Mouse (Mus musculus) heart, postnatal 0 days (tissue): ENCODE measurements around the gene Aar2. TPM values are rescaled to one million over a fixed set of nuclear protein-coding genes. Genes with fewer than 3 reads are reported as not detected.
A peak's percentile ranks its signal among the peaks of the same experiment; 100 is the strongest.

Source experiments
- ATAC-seq: fragments of 200-750 bp; cut with Nextera tagmentation; 2 replicates; pipeline ENCODE4 v1.8.0; 2017; ENCODE audit warnings: low read depth, moderate number of reproducible peaks, moderate library complexity; ENCODE audit not compliant: insufficient read depth
- DNase-seq: peaks from one replicate; pipeline ENCODE4 v3.0.0-alpha.2; 2016; ENCODE audit warnings: low spot score
- H3K27ac ChIP-seq: fragments of 300-500 bp; sonication (generic); 2 replicates; pipeline ENCODE4 v1.5.1; 2014; ENCODE audit warnings: low read depth, mild to moderate bottlenecking
- H3K27me3 ChIP-seq: fragments of 300-500 bp; sonication (generic); 2 replicates; pipeline ENCODE4 v1.6.1; 2014; ENCODE audit warnings: low read length, mixed read lengths; ENCODE audit not compliant: control insufficient read depth, insufficient read depth
- H3K36me3 ChIP-seq: fragments of 300-500 bp; sonication (generic); replicated peaks from 2 replicates; pipeline ENCODE4 v1.6.1; 2014; ENCODE audit warnings: low read length, mixed read lengths; ENCODE audit not compliant: control insufficient read depth, insufficient read depth
- H3K4me1 ChIP-seq: fragments of 300-500 bp; sonication (generic); 2 replicates; pipeline ENCODE4 v1.6.1; 2014; ENCODE audit warnings: antibody characterized with exemption; ENCODE audit not compliant: control insufficient read depth, insufficient read depth
- H3K4me2 ChIP-seq: fragments of 300-500 bp; sonication (generic); 2 replicates; pipeline ENCODE4 v1.6.1; 2014; ENCODE audit warnings: low read depth, mild to moderate bottlenecking, low read length, moderate library complexity
- H3K4me3 ChIP-seq: fragments of 300-500 bp; sonication (generic); 2 replicates; pipeline ENCODE4 v1.5.1; 2014; ENCODE audit warnings: low read depth, low read length
- H3K9ac ChIP-seq: fragments of 300-500 bp; sonication (generic); replicated peaks from 2 replicates; pipeline ENCODE4 v1.6.1; 2014; ENCODE audit warnings: low read depth, low read length, mixed read lengths
- H3K9me3 ChIP-seq: fragments of 300-500 bp; sonication (generic); replicated peaks from 2 replicates; pipeline ENCODE4 v1.6.1; 2016; ENCODE audit warnings: low read length; ENCODE audit not compliant: control insufficient read depth
- CTCF ChIP-seq: IDR thresholded peaks from 2 replicates; pipeline ENCODE4 v1.5.1; 2016; ENCODE audit warnings: antibody characterized with exemption, control low read depth, low read depth
- EP300 ChIP-seq: IDR thresholded peaks from 2 replicates; pipeline ENCODE4 v1.6.1; 2016; ENCODE audit warnings: antibody characterized with exemption, low read depth
- WGBS: fragments of 180-500 bp; shearing (Covaris S2); extraction: QIAGEN DNeasy Blood & Tissue Kit; methylation state at CpG from one replicate; pipeline ENCODE4 v1.1.7; 2014; 5-methylcytosine and 5-hydroxymethylcytosine counted together
- polyA plus RNA-seq: library from polyadenylated mRNA; unstranded; fragments of >200 nt; fragmentation: Nextera tagmentation; extraction: Ambion mirVana; gene quantifications from 2 replicates; pipeline ENCODE4 v1.2.1, GENCODE M21; 2015
- total RNA-seq: library from RNA; depleted of rRNA; stranded (reverse); fragments of >200 nt; gene quantifications from 2 replicates; pipeline ENCODE4 v1.2.3, GENCODE M21; 2014; ENCODE audit warnings: low replicate concordance

Aar2 gene
- total and polyA plus RNA-seq, 2 experiments from 2014 or later = 19.4 to 36.2 TPM

DNA sequence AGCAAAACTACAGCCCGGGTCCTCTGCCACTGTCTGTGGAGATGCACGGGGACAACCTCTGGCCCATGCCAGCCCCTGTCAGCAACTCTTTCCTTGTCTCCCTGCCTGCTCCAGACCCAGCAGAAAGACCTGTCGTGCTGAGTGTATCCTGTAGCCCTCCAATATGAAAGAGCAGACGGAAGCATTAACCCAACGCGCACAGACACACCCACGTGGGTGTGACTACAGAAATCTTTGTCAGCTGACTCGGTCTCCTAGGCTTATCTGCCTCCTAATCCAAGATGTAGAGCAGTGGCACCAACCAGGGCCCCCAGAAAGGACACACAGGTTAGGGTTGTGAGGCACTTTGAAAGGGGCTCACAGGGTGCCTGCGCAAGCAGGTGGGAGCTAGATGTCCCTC is 56.3 kb downstream of the Aar2 start:
- H3K4me1 ChIP-seq = no peaks in the 10 kb centered on the region
- H3K27me3 ChIP-seq = peaks cover 9% of the 10 kb centered on the region
- no peak for DNase-seq
- no peaks in the 10 kb centered on the region for H3K36me3 ChIP-seq
- no peak overlapping the region for H3K9ac ChIP-seq
- no peak overlapping the region for H3K4me2 ChIP-seq
- WGBS = 75% methylated on average over 9 of the region's 9 CpGs
- no peak overlapping the region for H3K27ac ChIP-seq
- no peaks in the 10 kb centered on the region; the same call in 1 of the 2 replicates for H3K9me3 ChIP-seq
- TF ChIP-seq EP300 (no peak), CTCF (no peak)
- no peak for ATAC-seq
- H3K4me3 ChIP-seq = no peak overlapping the region

- 48% methylated on average over 3 of the region's 3 CpGs for WGBS
These were observed 57.8 kb downstream of the Aar2 start for GRCm38 (mm10) chr2:156605144-156605543.

DNA sequence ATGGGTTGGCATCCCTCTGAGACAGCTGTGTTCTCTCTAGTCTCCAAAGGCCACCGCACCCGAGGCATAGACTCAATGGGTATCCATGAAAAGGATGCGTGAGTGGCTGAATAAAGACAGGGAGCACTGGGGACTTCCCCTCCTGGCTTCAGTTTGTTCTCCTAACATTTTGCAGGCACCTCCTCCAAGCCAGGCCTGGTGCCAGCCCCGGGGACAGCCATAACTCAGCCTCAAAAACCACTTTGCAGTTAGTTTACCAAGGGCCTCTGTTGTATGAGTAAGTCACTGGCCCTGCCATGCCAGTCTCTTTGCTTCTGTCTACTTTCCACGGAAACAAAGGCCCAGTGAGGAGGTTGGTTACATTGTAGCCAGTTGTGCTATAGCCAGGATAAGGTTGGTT is 58.6 kb downstream of the Aar2 start:
- Histone ChIP-seq H3K27ac (no peak overlapping the region), H3K9me3 (no peaks in the 10 kb centered on the region; the same call in 1 of the 2 replicates), H3K4me1 (no peaks in the 10 kb centered on the region), H3K9ac (no peak overlapping the region), H3K27me3 (peaks cover 26% of the 10 kb centered on the region), H3K4me3 (no peak overlapping the region), H3K4me2 (no peak overlapping the region), H3K36me3 (no peaks in the 10 kb centered on the region)
- no peak for TF ChIP-seq CTCF
- no peak for TF ChIP-seq EP300
- no peak for ATAC-seq
- DNase-seq = no peak
- WGBS = 63% methylated on average over 5 of the region's 5 CpGs

More at GRCm38 (mm10) chr2:156605144-156605543, 57.8 kb downstream of the Aar2 start:
- no peak overlapping the region for H3K4me3 ChIP-seq
- no peaks in the 10 kb centered on the region for H3K36me3 ChIP-seq
- no peak for DNase-seq
- no peaks in the 10 kb centered on the region; the same call in 1 of the 2 replicates for H3K9me3 ChIP-seq
- TF ChIP-seq EP300 (no peak), CTCF (no peak)
- no peak for ATAC-seq
- no peak overlapping the region for H3K4me2 ChIP-seq
- no peak overlapping the region for H3K27ac ChIP-seq
- no peaks in the 10 kb centered on the region for H3K4me1 ChIP-seq
- peaks cover 23% of the 10 kb centered on the region for H3K27me3 ChIP-seq
- no peak overlapping the region for H3K9ac ChIP-seq

DNA sequence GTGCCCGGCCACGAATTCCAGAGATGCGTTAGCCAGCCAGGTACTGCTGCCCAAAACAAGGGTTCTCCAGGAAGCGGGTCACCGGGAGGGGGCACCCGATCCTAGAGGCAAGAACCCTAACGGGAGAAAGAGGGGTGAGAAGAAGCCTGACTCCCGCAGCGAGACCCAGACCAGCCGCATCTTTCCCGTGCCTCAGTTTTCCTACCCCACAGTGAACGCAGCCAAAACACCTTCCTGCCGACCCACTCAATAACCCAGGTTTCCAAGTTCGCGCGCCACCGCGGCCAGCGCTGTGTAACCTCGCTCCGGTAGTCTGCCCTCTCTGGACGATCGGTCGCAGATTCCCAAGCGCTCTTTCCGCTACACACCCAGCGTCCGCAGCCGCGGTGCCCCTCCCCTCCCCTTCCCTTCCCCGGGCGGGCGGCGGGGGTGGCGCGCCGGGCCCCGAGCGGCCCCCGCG is 65.7 kb downstream of the Aar2 start:
- TF ChIP-seq EP300 (no peak), CTCF (peak; percentile 46)
- Histone ChIP-seq H3K9ac (peak overlapping the region; percentile 70), H3K36me3 (no peaks in the 10 kb centered on the region), H3K9me3 (no peaks in the 10 kb centered on the region), H3K27ac (no peak overlapping the region), H3K4me2 (peak overlapping the region; percentile 98), H3K27me3 (peaks cover 86% of the 10 kb centered on the region), H3K4me3 (peak overlapping the region; percentile 70), H3K4me1 (peaks cover 14% of the 10 kb centered on the region)
- no peak for DNase-seq
- 2% methylated on average over 37 of the region's 41 CpGs for WGBS
- 0 out of 2 replicates have a peak, but pooled peaks have one; percentile 5 for ATAC-seq

- ATAC-seq (peak; percentile 66), DNase-seq (no peak)
- peaks cover 80% of the 10 kb centered on the region for H3K27me3 ChIP-seq
- H3K4me3 ChIP-seq = peak within 1 kb of the TSS; percentile 70
- H3K4me1 ChIP-seq = peaks cover 14% of the 10 kb centered on the region
- no peak within 1 kb of the TSS for H3K27ac ChIP-seq
- TF ChIP-seq CTCF = no peak
- TF ChIP-seq EP300 = no peak
- H3K4me2 ChIP-seq = peak within 1 kb of the TSS; percentile 98
- H3K9me3 ChIP-seq = no peaks in the 10 kb centered on the region
- H3K9ac ChIP-seq = peak within 1 kb of the TSS; percentile 70
- no peaks in the 10 kb centered on the region for H3K36me3 ChIP-seq
- WGBS = 1% methylated on average over 60 of the region's 103 CpGs
These were observed 66.3 kb downstream of the Aar2 start, which contains the start of gene Dlgap4 for GRCm38 (mm10) chr2:156613541-156614257. Gene Dlgap4 (plus strand): TSS chr2:156613705.
